Mouse (Mus musculus) B cell, adult 62 days (primary cell): Measurements from ENCODE around the gene 9530053A07Rik. TPM values are rescaled to one million over a fixed set of nuclear protein-coding genes. Genes with fewer than 3 reads are reported as not detected.

Experiments
- total RNA-seq: library from RNA; stranded (reverse); gene quantifications from 4 replicates; pipeline ENCODE4 v1.2.4, GENCODE M21; 2023

9530053A07Rik gene
- total RNA-seq = not detected in 4 replicates

GRCm38 (mm10) chr7:28129166-28129565, at the start of gene 9530053A07Rik:
9530053A07Rik (plus strand) TSS chr7:28129466.

GRCm38 (mm10) chr7:28169489-28170422, 40.5 kb downstream of the 9530053A07Rik start, which contains the start of gene Fbl:
Fbl (plus strand) TSS chr7:28169710.

DNA sequence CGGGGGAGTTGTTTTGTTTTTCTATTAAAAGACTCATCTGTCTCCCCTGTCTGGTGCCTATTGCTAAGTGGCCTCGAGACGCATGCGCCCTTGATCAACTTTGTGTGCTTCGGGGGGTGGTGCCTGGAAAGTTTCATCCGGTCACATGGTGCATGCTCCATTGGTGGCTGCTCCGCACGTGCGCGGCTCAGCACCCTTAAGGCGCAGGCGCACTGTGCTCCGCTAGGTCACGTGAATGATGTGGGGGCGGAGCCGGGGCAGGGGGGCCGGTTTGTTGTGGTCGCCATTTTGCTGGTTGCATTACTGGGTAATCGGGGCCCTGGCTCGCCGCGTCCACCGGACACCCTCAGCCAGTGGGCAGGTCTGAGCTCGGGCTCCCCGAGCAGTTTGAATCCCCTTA, 50.0 kb downstream of the 9530053A07Rik start, which contains the start of gene Dyrk1b:
Dyrk1b (plus strand) TSS at position 242 of the 400 bp plus-strand sequence.

Other genes with a start within 250 kb of the 9530053A07Rik start
- gene Zfp974, start 200.0 kb upstream of the 9530053A07Rik start, total RNA-seq = 11.9 to 16.6 TPM (median 13.5 TPM) in 4 replicates
- 9.1 to 11.1 TPM (median 10.4 TPM) in 4 replicates for gene Zfp780b, start 150.3 kb upstream of the 9530053A07Rik start, total RNA-seq
- 7.8 to 10.0 TPM (median 9.0 TPM) in 4 replicates for gene Zfp850, start 115.4 kb upstream of the 9530053A07Rik start, total RNA-seq
- 105 to 128 TPM (median 110 TPM) in 4 replicates for gene Psmc4, start 79.4 kb upstream of the 9530053A07Rik start, total RNA-seq
- not detected in 4 replicates for gene Fcgbp, start 58.2 kb upstream of the 9530053A07Rik start, total RNA-seq
- 213 to 229 TPM (median 221 TPM) in 4 replicates for gene Fbl, start 40.2 kb downstream of the 9530053A07Rik start, total RNA-seq
- 19.6 to 26.1 TPM (median 20.6 TPM) in 4 replicates for gene Dyrk1b, start 50.0 kb downstream of the 9530053A07Rik start, total RNA-seq
- gene Eid2, start 138.4 kb downstream of the 9530053A07Rik start, total RNA-seq = 1.1 to 1.8 TPM (median 1.3 TPM) in 4 replicates
- 2.8 to 3.8 TPM (median 3.1 TPM) in 4 replicates for gene Eid2b, start 148.3 kb downstream of the 9530053A07Rik start, total RNA-seq
- not detected in 4 replicates for gene Selenov, start 161.7 kb downstream of the 9530053A07Rik start, total RNA-seq
- 0.45 to 0.73 TPM in 2 of 4 replicates, not detected in the others for gene Dll3, start 172.8 kb downstream of the 9530053A07Rik start, total RNA-seq
- gene Timm50, start 182.6 kb downstream of the 9530053A07Rik start, total RNA-seq = 35.7 to 50.0 TPM (median 41.5 TPM) in 4 replicates
- gene Supt5, start 209.3 kb downstream of the 9530053A07Rik start, total RNA-seq = 158 to 180 TPM (median 162 TPM) in 4 replicates
- gene Rps16, start 221.2 kb downstream of the 9530053A07Rik start, total RNA-seq = 2,978 to 3,247 TPM (median 3,204 TPM) in 4 replicates
- 130 to 143 TPM (median 135 TPM) in 4 replicates for gene Plekhg2, start 243.1 kb downstream of the 9530053A07Rik start, total RNA-seq